Mouse (Mus musculus): ENCODE results near the gene Sfxn4. TPM values are rescaled to one million over a fixed set of nuclear protein-coding genes. Genes with fewer than 3 reads are reported as not detected.

The Sfxn4 gene
- total and polyA plus RNA-seq, 3 experiments: 0.13 to 6.1 (median 0.82) TPM

DNA sequence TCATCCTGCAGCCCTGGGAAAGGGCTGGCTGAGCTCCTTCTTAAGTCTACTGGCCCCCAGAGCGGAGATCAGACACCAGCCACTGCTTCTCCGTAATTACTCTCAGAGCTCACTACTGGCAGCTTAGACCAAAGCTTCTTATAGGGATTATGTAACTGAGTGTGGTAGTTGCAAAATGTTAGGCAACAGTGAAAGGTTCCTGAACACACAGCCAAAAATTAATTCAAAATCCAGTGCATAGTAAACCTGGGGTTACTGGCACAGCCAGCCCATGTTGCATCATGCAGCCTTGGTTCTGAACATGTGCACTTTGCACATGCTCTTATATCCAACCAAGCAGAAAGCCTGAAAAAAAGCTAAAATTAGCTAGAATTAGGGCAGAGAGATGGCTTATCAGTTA, 66.0 kb downstream of the Sfxn4 start:
- Histone ChIP-seq H3K36me3 (replicated peaks) (no peaks in the 10 kb centered on the region), H3K4me1 (ENCODE audit: insufficient read depth, low read depth, low read length) (peaks cover 42% of the 10 kb centered on the region), H3K4me3 (ENCODE audit: low read depth, low read length) (no peak overlapping the region), H3K9me3 (replicated peaks) (no peaks in the 10 kb centered on the region), H3K27me3 (ENCODE audit: insufficient read depth, low read length) (no peaks in the 10 kb centered on the region)
- TF ChIP-seq CTCF (IDR thresholded peaks at IDR 0.05; ENCODE audit: low read depth, low read length): no peak
- TF ChIP-seq POLR2AphosphoS5 (IDR thresholded peaks at IDR 0.05; ENCODE audit: insufficient replicate concordance, low read depth, low read length): no peak
- DNase-seq (ENCODE audit: low spot score): no peak
- ATAC-seq (ENCODE audit: extremely low read depth, insufficient number of reproducible peaks, low FRiP score, poor library complexity, severe bottlenecking): no peak

DNA sequence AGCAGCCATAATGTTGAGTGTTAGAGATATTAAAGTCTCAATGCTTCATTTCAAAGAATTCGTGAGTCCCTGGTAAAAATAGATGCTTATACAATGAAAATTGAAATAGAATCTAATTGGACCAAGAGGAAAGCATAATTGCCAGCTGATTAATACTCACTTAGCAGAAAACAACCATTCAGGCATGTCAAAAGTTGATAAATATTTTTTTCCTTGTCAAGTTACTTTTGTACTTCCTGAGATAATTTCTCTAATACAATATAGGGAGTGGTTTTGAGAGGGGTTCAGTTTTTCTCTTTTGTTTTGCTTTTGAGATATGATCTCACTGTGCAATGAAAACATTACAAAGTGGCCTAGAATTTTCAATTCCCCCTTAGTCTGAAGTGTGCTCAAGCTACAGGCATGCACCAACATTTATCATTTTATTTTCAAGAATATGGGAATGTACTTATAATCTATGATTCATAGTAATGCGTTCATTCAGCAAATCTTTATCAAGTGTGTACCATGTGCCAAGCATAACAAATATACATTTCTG, 68.0 kb downstream of the Sfxn4 start:
- Histone ChIP-seq H3K4me1 (ENCODE audit: insufficient read depth, low read depth, low read length) (peaks cover 24% of the 10 kb centered on the region), H3K36me3 (replicated peaks) (peaks cover 2% of the 10 kb centered on the region), H3K27me3 (ENCODE audit: insufficient read depth, low read length) (no peaks in the 10 kb centered on the region), H3K4me3 (ENCODE audit: low read depth, low read length) (no peak overlapping the region), H3K9me3 (replicated peaks) (no peaks in the 10 kb centered on the region)
- no peak for TF ChIP-seq TAL1 (conservative IDR thresholded peaks at IDR 0.05; ENCODE audit: low read depth, low read length)
- no peak for TF ChIP-seq POLR2AphosphoS5 (IDR thresholded peaks at IDR 0.05; ENCODE audit: insufficient replicate concordance, low read depth, low read length)
- TF ChIP-seq GATA1 (IDR thresholded peaks at IDR 0.05; ENCODE audit: borderline replicate concordance, low read length): no peak
- ATAC-seq (ENCODE audit: extremely low read depth, insufficient number of reproducible peaks, low FRiP score, poor library complexity, severe bottlenecking) (no peak), DNase-seq (ENCODE audit: low spot score) (no peak)

DNA sequence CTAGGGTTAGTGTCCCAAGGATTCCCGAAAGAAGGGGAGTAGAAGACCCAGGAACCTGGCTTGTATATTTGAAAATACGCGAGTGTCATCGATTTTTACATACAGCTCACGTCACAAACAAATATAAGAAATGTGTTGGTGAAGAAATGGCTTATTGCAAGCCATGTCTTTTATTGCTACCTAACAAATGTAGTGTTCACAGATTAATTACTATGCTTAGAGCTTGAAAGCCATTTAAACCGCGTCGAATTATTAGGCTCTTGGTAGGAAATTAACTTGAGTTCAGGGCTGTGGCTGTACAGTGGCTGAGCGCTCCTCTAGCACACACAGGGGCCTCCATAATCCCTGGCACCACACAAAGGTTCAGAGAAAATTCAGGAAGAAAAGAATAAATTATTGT, 70.1 kb downstream of the Sfxn4 start:
- no peaks in the 10 kb centered on the region for H3K9me3 ChIP-seq (replicated peaks)
- TF ChIP-seq GATA1 (IDR thresholded peaks at IDR 0.05; ENCODE audit: borderline replicate concordance, low read length): no peak
- TF ChIP-seq POLR2AphosphoS5 (IDR thresholded peaks at IDR 0.05; ENCODE audit: insufficient replicate concordance, low read depth, low read length): no peak
- TF ChIP-seq GATA2 (IDR thresholded peaks at IDR 0.05; ENCODE audit: borderline replicate concordance, low read depth, low read length): no peak
- no peak for TF ChIP-seq TAL1 (conservative IDR thresholded peaks at IDR 0.05; ENCODE audit: low read depth, low read length)
- TF ChIP-seq CTCF (IDR thresholded peaks at IDR 0.05; ENCODE audit: low read depth, low read length): no peak
- no peak for ATAC-seq (ENCODE audit: extremely low read depth, insufficient number of reproducible peaks, low FRiP score, poor library complexity, severe bottlenecking)
- H3K36me3 ChIP-seq (replicated peaks): peaks cover 11% of the 10 kb centered on the region
- peaks cover 26% of the 10 kb centered on the region for H3K4me1 ChIP-seq (ENCODE audit: insufficient read depth, low read depth, low read length)
- H3K27me3 ChIP-seq (ENCODE audit: insufficient read depth, low read length): no peaks in the 10 kb centered on the region
- H3K4me3 ChIP-seq (ENCODE audit: low read depth, low read length): peak overlapping the region; percentile 77
- no peak for DNase-seq (ENCODE audit: low spot score)

DNA sequence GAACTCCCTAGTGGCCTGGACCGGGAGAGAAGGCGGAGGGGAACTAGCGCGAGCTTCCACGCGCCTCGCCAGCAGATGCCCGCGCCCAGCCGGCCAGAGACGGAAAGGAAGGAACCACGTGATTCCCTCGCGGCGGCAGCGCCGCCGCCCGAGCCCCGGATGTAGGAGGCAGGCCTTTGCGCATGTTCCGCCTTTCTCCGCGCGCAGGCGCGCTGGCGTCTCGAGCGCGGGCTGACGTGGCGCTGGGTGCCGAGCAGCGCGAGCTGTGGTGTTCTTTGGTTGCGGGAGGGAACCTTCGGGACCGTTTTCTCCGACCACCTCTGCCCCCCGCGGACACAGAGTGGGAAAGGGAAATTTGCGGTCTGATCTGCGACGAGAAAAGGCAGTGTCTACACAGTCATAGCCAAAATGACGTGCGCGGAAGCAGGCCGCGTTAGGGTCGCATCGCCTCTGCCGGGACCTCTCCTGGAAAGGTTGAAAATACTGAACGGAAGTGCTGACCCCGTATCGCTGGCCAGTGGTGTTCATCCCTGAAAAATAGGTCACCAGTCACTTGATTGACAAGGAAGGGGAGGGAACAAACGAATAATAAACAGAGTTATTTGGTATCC, 70.6 kb downstream of the Sfxn4 start, which contains the start of gene Eif3a:
TSS of gene Eif3a (minus strand) at position 108 of the 611 bp plus-strand sequence.
- Histone ChIP-seq H3K4me1 (ENCODE audit: insufficient read depth, low read depth, low read length) (peaks cover 31% of the 10 kb centered on the region), H3K9me3 (replicated peaks) (no peaks in the 10 kb centered on the region), H3K36me3 (replicated peaks) (peaks cover 15% of the 10 kb centered on the region), H3K4me3 (ENCODE audit: low read depth, low read length) (peak within 1 kb of the TSS; percentile 77), H3K27me3 (ENCODE audit: insufficient read depth, low read length) (no peaks in the 10 kb centered on the region)
- TF ChIP-seq CTCF (IDR thresholded peaks at IDR 0.05; ENCODE audit: low read depth, low read length) (no peak), GATA1 (IDR thresholded peaks at IDR 0.05; ENCODE audit: borderline replicate concordance, low read length) (no peak), POLR2AphosphoS5 (IDR thresholded peaks at IDR 0.05; ENCODE audit: insufficient replicate concordance, low read depth, low read length) (no peak; the same call in 1 of the 2 replicates)
- ATAC-seq (ENCODE audit: extremely low read depth, insufficient number of reproducible peaks, low FRiP score, poor library complexity, severe bottlenecking) (peak; percentile 59), DNase-seq (ENCODE audit: low spot score) (peak; percentile 79)

DNA sequence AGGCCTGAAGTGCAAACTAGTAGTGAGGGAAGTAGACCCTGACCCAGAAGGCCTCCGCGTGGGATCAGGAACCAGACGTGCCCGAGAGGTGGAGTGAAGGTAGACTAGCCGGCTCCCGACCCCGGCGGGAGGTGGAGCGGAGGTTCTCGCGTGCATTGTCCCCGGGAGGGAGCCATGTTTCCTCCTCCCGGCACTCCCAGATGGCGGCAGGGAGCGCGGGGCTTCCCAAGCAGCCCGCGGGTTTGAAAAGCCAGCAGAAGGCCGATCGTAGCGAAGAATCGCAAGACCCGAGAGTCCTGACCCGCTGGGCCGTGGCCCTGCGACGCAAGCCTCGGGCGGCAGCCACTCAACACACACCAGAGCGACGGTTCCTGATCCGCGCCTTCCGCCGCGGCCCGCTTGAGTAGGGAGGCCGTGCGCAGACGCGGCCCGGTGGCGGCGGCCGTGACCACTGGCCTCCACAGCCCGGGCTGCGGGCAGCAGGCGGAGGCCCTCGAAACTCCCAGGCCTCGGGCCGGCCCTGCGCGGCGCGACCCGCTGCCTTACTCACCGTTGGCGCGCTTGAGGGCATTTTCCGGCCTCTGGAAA, 71.3 kb downstream of the Sfxn4 start:
- Histone ChIP-seq H3K4me1 (ENCODE audit: insufficient read depth, low read depth, low read length) (peaks cover 27% of the 10 kb centered on the region), H3K36me3 (replicated peaks) (peaks cover 16% of the 10 kb centered on the region), H3K27me3 (ENCODE audit: insufficient read depth, low read length) (no peaks in the 10 kb centered on the region), H3K9me3 (replicated peaks) (no peaks in the 10 kb centered on the region), H3K4me3 (ENCODE audit: low read depth, low read length) (peak overlapping the region; percentile 77)
- no peak for TF ChIP-seq TAL1 (conservative IDR thresholded peaks at IDR 0.05; ENCODE audit: low read depth, low read length)
- TF ChIP-seq POLR2AphosphoS5 (IDR thresholded peaks at IDR 0.05; ENCODE audit: insufficient replicate concordance, low read depth, low read length): no peak
- TF ChIP-seq GATA1 (IDR thresholded peaks at IDR 0.05; ENCODE audit: borderline replicate concordance, low read length): no peak
- TF ChIP-seq GATA2 (IDR thresholded peaks at IDR 0.05; ENCODE audit: borderline replicate concordance, low read depth, low read length): no peak
- no peak for TF ChIP-seq CTCF (IDR thresholded peaks at IDR 0.05; ENCODE audit: low read depth, low read length)
- ATAC-seq (ENCODE audit: extremely low read depth, insufficient number of reproducible peaks, low FRiP score, poor library complexity, severe bottlenecking): no peak
- DNase-seq (ENCODE audit: low spot score): peak; percentile 73

DNA sequence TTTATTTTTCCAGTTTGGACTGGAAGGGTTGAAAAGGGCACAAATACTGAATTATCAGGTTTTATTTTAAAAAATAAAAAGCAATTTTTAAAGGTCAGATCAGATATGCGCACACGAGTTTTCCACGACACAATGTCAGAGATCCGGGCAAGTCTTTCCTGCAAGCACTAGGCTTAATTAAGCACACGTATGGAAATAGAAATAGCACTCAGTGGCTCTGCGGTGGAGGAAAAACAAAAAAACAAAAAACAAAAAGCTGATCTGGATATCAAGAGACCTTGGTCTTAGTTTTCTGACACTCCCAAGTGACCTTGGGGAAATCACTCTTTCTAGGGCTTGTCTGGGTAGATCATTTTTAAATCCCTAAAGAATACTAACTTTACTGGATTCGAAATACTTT, 71.8 kb downstream of the Sfxn4 start:
- no peak for ATAC-seq (ENCODE audit: extremely low read depth, insufficient number of reproducible peaks, low FRiP score, poor library complexity, severe bottlenecking)
- TF ChIP-seq GATA2 (IDR thresholded peaks at IDR 0.05; ENCODE audit: borderline replicate concordance, low read depth, low read length) (no peak), POLR2AphosphoS5 (IDR thresholded peaks at IDR 0.05; ENCODE audit: insufficient replicate concordance, low read depth, low read length) (no peak), TAL1 (conservative IDR thresholded peaks at IDR 0.05; ENCODE audit: low read depth, low read length) (no peak), CTCF (IDR thresholded peaks at IDR 0.05; ENCODE audit: low read depth, low read length) (no peak), GATA1 (IDR thresholded peaks at IDR 0.05; ENCODE audit: borderline replicate concordance, low read length) (no peak)

More for the DNA sequence above, 71.8 kb downstream of the Sfxn4 start:
- no peaks in the 10 kb centered on the region for H3K27me3 ChIP-seq (ENCODE audit: insufficient read depth, low read length)
- H3K36me3 ChIP-seq (replicated peaks): peaks cover 20% of the 10 kb centered on the region
- no peak for DNase-seq (ENCODE audit: low spot score)
- H3K9me3 ChIP-seq (replicated peaks): no peaks in the 10 kb centered on the region
- H3K4me1 ChIP-seq (ENCODE audit: insufficient read depth, low read depth, low read length): peaks cover 31% of the 10 kb centered on the region
- H3K4me3 ChIP-seq (ENCODE audit: low read depth, low read length): peak overlapping the region; percentile 77

Data from G1E (cell line).